Mouse (Mus musculus) thymus, postnatal 0 days (tissue): ENCODE measurements around the gene Brdt. TPM values are rescaled to one million over a fixed set of nuclear protein-coding genes. Genes with fewer than 3 reads are reported as not detected.

Source experiments
- DNase-seq: peaks from one replicate; pipeline ENCODE4 v3.0.0-alpha.2; 2015; ENCODE audit warnings: low spot score
- polyA plus RNA-seq: library from polyadenylated mRNA; unstranded; fragments of >200 nt; fragmentation: Nextera tagmentation; extraction: Ambion mirVana; gene quantifications from 2 replicates; pipeline ENCODE4 v1.2.1, GENCODE M21; 2015

Brdt gene
- polyA plus RNA-seq, 1 experiment from 2014 or later, result 3.5 TPM

GRCm38 (mm10) chr5:107410305-107410704, 79.3 kb downstream of the Brdt start:
- no peak for DNase-seq

GRCm38 (mm10) chr5:107411326-107411725, 80.4 kb downstream of the Brdt start:
- no peak for DNase-seq

- DNase-seq, result no peak
Observed at GRCm38 (mm10) chr5:107412285-107412684, 81.3 kb downstream of the Brdt start.

- no peak for DNase-seq
Observed at GRCm38 (mm10) chr5:107415098-107415497, 84.1 kb downstream of the Brdt start.

GRCm38 (mm10) chr5:107421676-107422075, 90.7 kb downstream of the Brdt start:
- no peak for DNase-seq

- no peak for DNase-seq
Observed at GRCm38 (mm10) chr5:107431249-107431648, 100.3 kb downstream of the Brdt start, which contains the start of gene Lpcat2b. Lpcat2b (plus strand) TSS chr5:107431549.

GRCm38 (mm10) chr5:107434001-107434400, 103.0 kb downstream of the Brdt start:
- DNase-seq, result no peak

- no peak for DNase-seq
Observed at GRCm38 (mm10) chr5:107436185-107436584, 105.2 kb downstream of the Brdt start.

Other genes with a start within 250 kb of the Brdt start
- 10.1 and 11.5 TPM in 2 replicates for gene Tgfbr3, start 41.5 kb upstream of the Brdt start, polyA plus RNA-seq
- 1.6 and 2.3 TPM in 2 replicates for gene Ephx4, start 71.6 kb downstream of the Brdt start, polyA plus RNA-seq
- not detected in 2 replicates for gene Lpcat2b, start 100.4 kb downstream of the Brdt start, polyA plus RNA-seq
- gene Btbd8, start 106.8 kb downstream of the Brdt start, polyA plus RNA-seq, result 10.0 and 10.8 TPM in 2 replicates
- gene Gm42669, start 176.5 kb downstream of the Brdt start, polyA plus RNA-seq, result 0.09 and 0.27 TPM in 2 replicates
- gene 1700028K03Rik, start 203.6 kb downstream of the Brdt start, polyA plus RNA-seq, result 0.03 and 0.09 TPM in 2 replicates